ENCODE assay signal across 31 mouse cellular contexts in the genomic region with DNA sequence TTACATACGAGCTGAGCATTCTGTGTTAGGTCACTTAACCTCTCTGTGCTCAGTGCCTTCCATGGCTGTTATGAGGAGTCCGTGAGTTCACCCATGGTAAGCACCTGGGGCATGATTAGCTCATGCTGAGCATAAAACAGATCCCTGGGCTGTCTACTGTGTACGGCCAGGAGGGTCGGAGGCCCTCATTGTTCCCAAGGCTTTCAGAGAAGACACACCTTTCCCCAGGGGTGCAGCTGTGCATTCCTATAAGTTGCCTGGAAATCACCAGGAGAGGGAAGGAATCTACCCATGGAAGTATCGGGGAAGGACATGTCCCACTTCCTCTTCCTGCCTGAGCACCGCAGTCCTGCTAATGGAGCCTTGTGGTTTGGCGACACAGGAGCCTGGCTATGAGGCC. TPM values are rescaled to one million over a fixed set of nuclear protein-coding genes. Genes with fewer than 3 reads are reported as not detected.
DNase-seq lines count a peak whose midpoint lies in the region; ATAC-seq lines count a peak whose summit lies in the region.
"Had no signal": no experiment of that assay in that cellular context is flagged by ENCODE, and none has a peak within 500 bp of the region (broad histone marks: within the 10 kb centered on the region; RNA-seq: fewer than 3 reads in every experiment).

No protein-coding gene starts in this region.

- H3K36me3 ChIP-seq in midbrain, embryonic 11.5 days (ENCODE audit: control insufficient read depth, insufficient read depth, low read length), result no peaks in the 10 kb centered on the region
- no peaks in the 10 kb centered on the region for H3K36me3 ChIP-seq in midbrain, embryonic 13.5 days
- H3K36me3 ChIP-seq: embryonic facial prominence, embryonic 10.5 days; embryonic facial prominence, embryonic 13.5 days; heart, embryonic 10.5 days; heart, embryonic 13.5 days had no signal

- 85% methylated on average over 7 of the region's 7 CpGs for WGBS in midbrain, embryonic 11.5 days
- WGBS in midbrain, embryonic 13.5 days, result 84% methylated on average over 7 of the region's 7 CpGs

- H3K9me3 ChIP-seq in midbrain, embryonic 11.5 days (ENCODE audit: control insufficient read depth, low read length), result no peaks in the 10 kb centered on the region
- no peaks in the 10 kb centered on the region for H3K9me3 ChIP-seq in midbrain, embryonic 13.5 days
- H3K9me3 ChIP-seq: embryonic facial prominence, embryonic 10.5 days; embryonic facial prominence, embryonic 13.5 days; forebrain, embryonic 13.5 days; heart, embryonic 10.5 days; heart, embryonic 13.5 days had no signal

- DNase-seq in cerebellum, adult 9-10 months, result peak; percentile 52
- DNase-seq in cerebellum, postnatal 10 days, result no peak
- DNase-seq in midbrain, embryonic 11.5 days (ENCODE audit: low spot score, missing footprints), result peak; percentile 28
- DNase-seq in ZHBTc4 (ENCODE audit: low read depth, low spot score), result peak; percentile 81
- no peak for DNase-seq in lung, adult 18-20 months
- DNase-seq in frontal cortex, postnatal 10 days (ENCODE audit: low spot score in 2 of 2), result no peak
- DNase-seq: adrenal gland, adult 2 months; adrenal gland, postnatal 14 days; B cell, adult 2 months; cerebellum, adult 11 months; embryo, embryonic 11 days; gastrocnemius, postnatal 25 days; heart, adult 2 months; heart, postnatal 14 days; heart, postnatal 4 days had no signal

- no peak overlapping the region for H3K4me3 ChIP-seq in midbrain, embryonic 11.5 days (ENCODE audit: low read depth, low read length)
- H3K4me3 ChIP-seq in midbrain, embryonic 13.5 days (replicated peaks), result no peak overlapping the region
- H3K4me3 ChIP-seq: embryonic facial prominence, embryonic 10.5 days; embryonic facial prominence, embryonic 13.5 days; erythroblast, embryonic 14.5 days; forebrain, embryonic 13.5 days; heart, adult 2 months; heart, embryonic 10.5 days; heart, embryonic 13.5 days had no signal

- H3K27me3 ChIP-seq in midbrain, embryonic 11.5 days (ENCODE audit: control insufficient read depth, insufficient read depth, low read length), result no peaks in the 10 kb centered on the region
- no peaks in the 10 kb centered on the region for H3K27me3 ChIP-seq in midbrain, embryonic 13.5 days
- H3K27me3 ChIP-seq: CH12.LX; embryonic facial prominence, embryonic 13.5 days; forebrain, embryonic 13.5 days; heart, embryonic 13.5 days had no signal

- ATAC-seq in midbrain, embryonic 11.5 days (ENCODE audit: low FRiP score), result no peak
- ATAC-seq in midbrain, embryonic 13.5 days, result no peak
- ATAC-seq: forebrain, embryonic 13.5 days; forebrain, embryonic 16.5 days; inflammation-experienced regulatory T-cells, adult 6 months; intestine, embryonic 16.5 days had no signal

- peaks cover 6% of the 10 kb centered on the region for H3K4me1 ChIP-seq in midbrain, embryonic 11.5 days (ENCODE audit: control insufficient read depth, insufficient read depth, low read length)
- peaks cover 20% of the 10 kb centered on the region for H3K4me1 ChIP-seq in midbrain, embryonic 13.5 days (replicated peaks)

- no peak overlapping the region for H3K9ac ChIP-seq in midbrain, embryonic 11.5 days (ENCODE audit: low read length)
- no peak overlapping the region; the same call in 1 of the 2 replicates for H3K9ac ChIP-seq in midbrain, embryonic 13.5 days (replicated peaks)
- H3K9ac ChIP-seq: forebrain, embryonic 13.5 days; hindbrain, embryonic 14.5 days had no signal

- no peak overlapping the region for H3K27ac ChIP-seq in midbrain, embryonic 11.5 days (ENCODE audit: low read depth, low read length)
- H3K27ac ChIP-seq in midbrain, embryonic 13.5 days, result no peak overlapping the region
- H3K27ac ChIP-seq: embryonic facial prominence, embryonic 10.5 days; embryonic facial prominence, embryonic 13.5 days; forebrain, embryonic 13.5 days; heart, adult 2 months; heart, embryonic 13.5 days; hindbrain, embryonic 14.5 days had no signal

- no peak overlapping the region for H3K4me2 ChIP-seq in midbrain, embryonic 11.5 days
- H3K4me2 ChIP-seq in midbrain, embryonic 13.5 days (replicated peaks), result no peak overlapping the region
- H3K4me2 ChIP-seq: embryonic facial prominence, embryonic 13.5 days; forebrain, embryonic 13.5 days; heart, embryonic 13.5 days; hindbrain, embryonic 14.5 days had no signal

RNA-seq across cellular contexts. Expression of a gene that starts 38.8 kb away (rescaled TPM):
- polyA plus RNA-seq in midbrain, embryonic 11.5 days (2014; fragmentation: Nextera tagmentation; extraction: Ambion mirVana), result not detected in 2 replicates
- not detected in 2 replicates for polyA plus RNA-seq in midbrain, embryonic 13.5 days (2015; fragmentation: Nextera tagmentation; extraction: Ambion mirVana)
- polyA plus RNA-seq: adrenal gland, adult 2 months; embryonic facial prominence, embryonic 10.5 days; embryonic facial prominence, embryonic 13.5 days; erythroblast, embryonic 14.5 days; forebrain, embryonic 13.5 days; forebrain, embryonic 16.5 days; gonadal fat pad, adult 2 months; heart, adult 2 months; heart, embryonic 10.5 days; heart, embryonic 13.5 days; heart, embryonic 16.5 days; hindbrain, embryonic 11.5 days; hindbrain, embryonic 14.5 days; hindbrain, postnatal 0 days; inflammation-experienced regulatory T-cells, adult 6 months; intestine, embryonic 16.5 days had no signal

Comparison
In these comparisons a context has a peak if more than half of its experiments do, and no peak if none do; other contexts are left out.
1. DNase-seq: peak in cerebellum, adult 9-10 months (single experiment), midbrain, embryonic 11.5 days (single experiment) and ZHBTc4 (single experiment); none in cerebellum, postnatal 10 days (0 of 2), lung, adult 18-20 months (0 of 2) and frontal cortex, postnatal 10 days (0 of 2).